Mouse (Mus musculus) small intestine, adult 2 months (tissue): ENCODE data around the gene Wfdc21.

ENCODE experiments used
- CTCF ChIP-seq: fragments of 200-500 bp; IDR thresholded peaks from 2 replicates; pipeline ENCODE4 v1.5.1; 2012; ENCODE audit warnings: low read depth, mild to moderate bottlenecking, control low read depth, inconsistent platforms, low read length, moderate library complexity, mixed read lengths; ENCODE audit not compliant: insufficient replicate concordance, insufficient read length; ENCODE audit errors: extremely low read depth
- POLR2A ChIP-seq: fragments of 200-500 bp; IDR thresholded peaks from 2 replicates; pipeline ENCODE4 v1.6.1; 2012; ENCODE audit warnings: low read depth, mild to moderate bottlenecking, control low read depth, inconsistent platforms, low read length, moderate library complexity

GRCm38 (mm10) chr11:83708715-83709114 lies 38.0 kb upstream of the Wfdc21 start, which contains the start of gene Wfdc18:
- TF ChIP-seq CTCF (no peak), POLR2A (no peak)
